Comparison of ENCODE assay signal across 10 mouse cellular contexts in the genomic region with DNA sequence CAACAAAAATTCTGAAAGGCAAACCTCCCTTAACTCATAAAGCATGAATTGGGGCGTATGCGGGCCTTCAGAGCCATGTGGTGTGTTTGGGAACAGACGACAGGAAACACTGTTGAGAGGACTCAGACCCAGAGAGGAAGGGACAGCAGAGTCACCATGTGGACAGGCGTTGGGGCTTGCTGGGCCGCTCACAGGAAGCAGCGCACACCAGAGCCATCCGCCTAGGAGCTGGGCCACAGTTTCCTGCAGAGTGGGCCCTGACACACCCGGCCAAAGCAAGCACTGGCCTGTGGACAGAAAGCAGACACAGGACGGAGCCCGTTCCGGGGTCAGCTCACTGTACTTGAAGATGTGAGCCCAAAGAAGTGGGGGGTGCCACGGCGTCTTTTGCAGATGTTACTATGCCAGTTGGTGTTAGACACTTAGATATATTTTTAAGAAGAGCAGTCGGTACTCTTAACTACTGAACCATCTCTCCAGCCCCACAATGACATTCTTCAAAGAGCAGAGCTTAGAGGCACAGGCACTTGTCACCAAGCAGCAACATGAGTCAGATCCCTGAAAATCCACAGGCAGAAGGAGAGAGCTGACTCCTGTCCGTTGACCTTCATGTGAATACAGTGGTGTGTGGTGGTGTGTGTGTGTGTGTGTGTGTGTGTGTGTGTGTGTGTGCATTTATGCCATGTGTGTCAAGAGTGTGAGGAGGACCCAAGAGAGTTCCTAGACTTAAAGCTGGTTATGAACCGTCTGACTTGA. TPM values are rescaled to one million over a fixed set of nuclear protein-coding genes. Genes with fewer than 3 reads are reported as not detected.
DNase-seq lines count a peak whose midpoint lies in the region; ATAC-seq and TF ChIP-seq lines count a peak whose summit lies in the region.
"Had no signal": no experiment of that assay in that cellular context is flagged by ENCODE, and none has a peak within 500 bp of the region (broad histone marks: within the 10 kb centered on the region; RNA-seq: fewer than 3 reads in every experiment).

No protein-coding gene starts in this region.

- 49% methylated on average over 16 of the region's 16 CpGs for WGBS in heart, embryonic 14.5 days
- WGBS in kidney, postnatal 0 days: 63% methylated on average over 16 of the region's 16 CpGs

- H3K27ac ChIP-seq in heart, embryonic 14.5 days (replicated peaks in 1 of 2; ENCODE audit: control insufficient read depth in 1 of 2, insufficient read depth in 1 of 2, low read depth in 2 of 2, low read length in 2 of 2): peak overlapping the region; percentile 57 to 72
- H3K27ac ChIP-seq in kidney, postnatal 0 days: peak overlapping the region; percentile 25; the same call in 1 of the 2 replicates

- H3K36me3 ChIP-seq in heart, embryonic 14.5 days (ENCODE audit: control insufficient read depth, insufficient read depth, low read length): no peaks in the 10 kb centered on the region
- no peaks in the 10 kb centered on the region for H3K36me3 ChIP-seq in kidney, postnatal 0 days (ENCODE audit: insufficient read depth, low read length)
- H3K36me3 ChIP-seq: G1E had no signal

- H3K9me3 ChIP-seq in heart, embryonic 14.5 days (ENCODE audit: control insufficient read depth, low read length): no peaks in the 10 kb centered on the region
- H3K9me3 ChIP-seq in kidney, postnatal 0 days (replicated peaks; ENCODE audit: low read length): no peaks in the 10 kb centered on the region
- H3K9me3 ChIP-seq: G1E had no signal

- TF ChIP-seq CTCF in kidney, postnatal 0 days (IDR thresholded peaks at IDR 0.05; ENCODE audit: low read depth): no peak

- peak; percentile 73 for DNase-seq in layer of hippocampus, adult 9-11 months
- no peak for DNase-seq in layer of hippocampus, adult 9-10 months (ENCODE audit: low spot score)
- peak; percentile 53 for DNase-seq in kidney, postnatal 0 days (ENCODE audit: low spot score)
- peak; percentile 53 to 76 for DNase-seq in lung, postnatal 4 days
- DNase-seq in left cerebral cortex, adult 8-10 months (ENCODE audit: low spot score in 2 of 2): no peak
- DNase-seq in layer of hippocampus, postnatal 14 days (ENCODE audit: low spot score in 2 of 2): no peak
- no peak for DNase-seq in yolk sac, embryonic 10.5 days (ENCODE audit: low spot score)
- DNase-seq: thymus, adult 2 months had no signal

- H3K4me2 ChIP-seq in heart, embryonic 14.5 days (ENCODE audit: low read length): no peak overlapping the region
- no peak overlapping the region for H3K4me2 ChIP-seq in kidney, postnatal 0 days (ENCODE audit: low read length)

- H3K9ac ChIP-seq in heart, embryonic 14.5 days (ENCODE audit: low read length): no peak overlapping the region; the same call in 1 of the 2 replicates
- H3K9ac ChIP-seq in kidney, postnatal 0 days (ENCODE audit: low read depth, low read length): no peak overlapping the region

- no peak overlapping the region for H3K4me3 ChIP-seq in heart, embryonic 14.5 days (ENCODE audit: control insufficient read depth in 1 of 2, insufficient read depth in 1 of 2, low read depth in 1 of 2, low read length in 2 of 2)
- no peak overlapping the region for H3K4me3 ChIP-seq in kidney, postnatal 0 days (replicated peaks; ENCODE audit: low read depth, low read length)

- peak; percentile 70; the same call in 1 of the 2 replicates for ATAC-seq in heart, embryonic 14.5 days (ENCODE audit: insufficient number of reproducible peaks, insufficient read depth, low FRiP score, low read depth)
- ATAC-seq in kidney, postnatal 0 days (replicated peaks; ENCODE audit: low FRiP score, low read depth): no peak

- H3K4me1 ChIP-seq in heart, embryonic 14.5 days (ENCODE audit: control insufficient read depth in 2 of 2, insufficient read depth in 2 of 2, low read length in 2 of 2): peaks cover 6 to 7% of the 10 kb centered on the region in 2 experiments; a peak in 1 of 4 replicates
- H3K4me1 ChIP-seq in kidney, postnatal 0 days (replicated peaks; ENCODE audit: insufficient read depth, low read length): no peaks in the 10 kb centered on the region

- H3K27me3 ChIP-seq in heart, embryonic 14.5 days (ENCODE audit: control insufficient read depth, insufficient read depth, low read length): no peaks in the 10 kb centered on the region
- no peaks in the 10 kb centered on the region for H3K27me3 ChIP-seq in kidney, postnatal 0 days (ENCODE audit: insufficient read depth, low read length)

RNA-seq across cellular contexts. Expression of a gene that starts 22.1 kb away (rescaled TPM):
- 120 and 124 TPM in 2 replicates for polyA plus RNA-seq in heart, embryonic 14.5 days (2014; fragmentation: Nextera tagmentation; extraction: Ambion mirVana)
- polyA plus RNA-seq in kidney, postnatal 0 days (2015; fragmentation: Nextera tagmentation; extraction: Ambion mirVana): 175 and 205 TPM in 2 replicates
- total RNA-seq in left cerebral cortex, adult 8-10 months (2022): 100 to 1,000 TPM; 218 to 276 (median 259) TPM
- 100 to 1,000 TPM; 304 to 311 TPM for total RNA-seq in layer of hippocampus, postnatal 14 days (2021)
- total RNA-seq: G1E had no signal
- polyA plus RNA-seq: G1E had no signal

Comparison
In these comparisons a context has a peak if more than half of its experiments do, and no peak if none do; other contexts are left out.
1. DNase-seq: peak in layer of hippocampus, adult 9-11 months (single experiment), kidney, postnatal 0 days (single experiment) and lung, postnatal 4 days (2 of 2); none in layer of hippocampus, adult 9-10 months (single experiment), left cerebral cortex, adult 8-10 months (0 of 2), layer of hippocampus, postnatal 14 days (0 of 2) and yolk sac, embryonic 10.5 days (single experiment).